Mouse (Mus musculus) kidney, embryonic 15.5 days (tissue): ENCODE data around the gene C2cd3. TPM values are rescaled to one million over a fixed set of nuclear protein-coding genes. Genes with fewer than 3 reads are reported as not detected.

Experiments used
- ATAC-seq: fragments of 200-750 bp; cut with Nextera tagmentation; replicated peaks from 2 replicates; pipeline ENCODE4 v1.8.0; 2017; ENCODE audit warnings: moderate TSS enrichment; ENCODE audit not compliant: low FRiP score
- H3K27ac ChIP-seq: fragments of 300-500 bp; sonication (generic); 2 replicates; pipeline ENCODE4 v1.5.1; 2015; ENCODE audit warnings: mild to moderate bottlenecking, inconsistent platforms
- H3K27me3 ChIP-seq: fragments of 300-500 bp; sonication (generic); 2 replicates; pipeline ENCODE4 v1.6.1; 2015; ENCODE audit warnings: inconsistent platforms
- H3K36me3 ChIP-seq: fragments of 300-500 bp; sonication (generic); 2 replicates; pipeline ENCODE4 v1.6.1; 2015; ENCODE audit warnings: inconsistent platforms
- H3K4me1 ChIP-seq: fragments of 300-500 bp; sonication (generic); 2 replicates; pipeline ENCODE4 v1.6.1; 2015; ENCODE audit warnings: inconsistent platforms
- H3K4me2 ChIP-seq: fragments of 300-500 bp; sonication (generic); 2 replicates; pipeline ENCODE4 v1.6.1; 2015; ENCODE audit warnings: moderate library complexity, mild to moderate bottlenecking, inconsistent platforms
- H3K4me3 ChIP-seq: fragments of 300-500 bp; sonication (generic); replicated peaks from 2 replicates; pipeline ENCODE4 v1.5.1; 2015; ENCODE audit warnings: mild to moderate bottlenecking, inconsistent platforms
- H3K9ac ChIP-seq: fragments of 300-500 bp; sonication (generic); 2 replicates; pipeline ENCODE4 v1.6.1; 2015; ENCODE audit warnings: mild to moderate bottlenecking, inconsistent platforms
- H3K9me3 ChIP-seq: fragments of 300-500 bp; sonication (generic); replicated peaks from 2 replicates; pipeline ENCODE4 v1.6.1; 2016; ENCODE audit warnings: inconsistent platforms
- WGBS: fragments of 180-500 bp; shearing (Covaris S2); methylation state at CpG from one replicate; pipeline ENCODE4 v1.1.7; 2015; ENCODE audit warnings: mixed read lengths; 5-methylcytosine and 5-hydroxymethylcytosine counted together
- polyA plus RNA-seq: library from polyadenylated mRNA; unstranded; fragments of >200 nt; fragmentation: Nextera tagmentation; extraction: Ambion mirVana; gene quantifications from 2 replicates; pipeline ENCODE4 v1.2.1, GENCODE M21; 2015

Gene C2cd3
- polyA plus RNA-seq, 1 experiment from 2014 or later: 27.4 TPM

- Histone ChIP-seq H3K36me3 (peaks cover 45% of the 10 kb centered on the region), H3K9me3 (no peaks in the 10 kb centered on the region), H3K9ac (no peak overlapping the region), H3K27ac (no peak overlapping the region), H3K4me2 (no peak overlapping the region), H3K4me1 (peaks cover 21% of the 10 kb centered on the region), H3K4me3 (no peak overlapping the region), H3K27me3 (no peaks in the 10 kb centered on the region)
- no peak for ATAC-seq
- 71% methylated on average over 9 of the region's 9 CpGs for WGBS
These were observed 91.2 kb downstream of the C2cd3 start for GRCm38 (mm10) chr7:100463194-100463593.

GRCm38 (mm10) chr7:100463757-100464156 is 91.7 kb downstream of the C2cd3 start:
- no peak for ATAC-seq
- 64% methylated on average over 10 of the region's 10 CpGs for WGBS
- Histone ChIP-seq H3K27ac (no peak overlapping the region), H3K9ac (no peak overlapping the region), H3K4me1 (peaks cover 21% of the 10 kb centered on the region), H3K27me3 (no peaks in the 10 kb centered on the region), H3K36me3 (peaks cover 47% of the 10 kb centered on the region), H3K9me3 (no peaks in the 10 kb centered on the region), H3K4me3 (no peak overlapping the region), H3K4me2 (no peak overlapping the region)

GRCm38 (mm10) chr7:100464248-100464647 is 92.2 kb downstream of the C2cd3 start:
- H3K4me1 ChIP-seq: peaks cover 21% of the 10 kb centered on the region
- no peak overlapping the region for H3K4me2 ChIP-seq
- 88% methylated on average over 7 of the region's 7 CpGs for WGBS
- H3K36me3 ChIP-seq: peaks cover 48% of the 10 kb centered on the region
- H3K27ac ChIP-seq: 0 out of 2 replicates have a peak overlapping the region, but pooled peaks have one; percentile 27
- H3K4me3 ChIP-seq: no peak overlapping the region
- no peaks in the 10 kb centered on the region for H3K27me3 ChIP-seq
- no peak for ATAC-seq
- no peak overlapping the region for H3K9ac ChIP-seq
- H3K9me3 ChIP-seq: no peaks in the 10 kb centered on the region

GRCm38 (mm10) chr7:100465248-100465647 is 93.2 kb downstream of the C2cd3 start:
- H3K36me3 ChIP-seq: peaks cover 48% of the 10 kb centered on the region
- ATAC-seq: peak; percentile 70
- H3K27me3 ChIP-seq: no peaks in the 10 kb centered on the region
- H3K4me3 ChIP-seq: no peak overlapping the region
- H3K27ac ChIP-seq: peak overlapping the region; percentile 69
- 0 out of 2 replicates have a peak overlapping the region, but pooled peaks have one; percentile 15 for H3K4me2 ChIP-seq
- WGBS: 72% methylated on average over 4 of the region's 4 CpGs
- H3K9me3 ChIP-seq: no peaks in the 10 kb centered on the region
- no peak overlapping the region for H3K9ac ChIP-seq
- H3K4me1 ChIP-seq: peaks cover 21% of the 10 kb centered on the region

GRCm38 (mm10) chr7:100465656-100466309 is 93.8 kb downstream of the C2cd3 start:
- peak overlapping the region; percentile 69 for H3K27ac ChIP-seq
- WGBS: 34% methylated on average over 5 of the region's 5 CpGs
- ATAC-seq: peak; percentile 70
- peaks cover 47% of the 10 kb centered on the region for H3K36me3 ChIP-seq
- no peaks in the 10 kb centered on the region for H3K27me3 ChIP-seq
- H3K4me1 ChIP-seq: peaks cover 21% of the 10 kb centered on the region
- no peak overlapping the region for H3K4me3 ChIP-seq
- H3K4me2 ChIP-seq: peak overlapping the region; percentile 15; the same call in 1 of the 2 replicates
- H3K9ac ChIP-seq: no peak overlapping the region
- H3K9me3 ChIP-seq: no peaks in the 10 kb centered on the region

GRCm38 (mm10) chr7:100466781-100467510 is 94.9 kb downstream of the C2cd3 start:
- Histone ChIP-seq H3K4me1 (peaks cover 21% of the 10 kb centered on the region), H3K9me3 (no peaks in the 10 kb centered on the region), H3K27me3 (no peaks in the 10 kb centered on the region), H3K4me2 (no peak overlapping the region), H3K9ac (no peak overlapping the region), H3K4me3 (no peak overlapping the region), H3K27ac (0 out of 2 replicates have a peak overlapping the region, but pooled peaks have one; percentile 18), H3K36me3 (peaks cover 46% of the 10 kb centered on the region)
- WGBS: 83% methylated on average over 11 of the region's 11 CpGs
- ATAC-seq: peak; percentile 81

- Histone ChIP-seq H3K9ac (no peak overlapping the region), H3K4me2 (no peak overlapping the region), H3K4me3 (no peak overlapping the region), H3K9me3 (no peaks in the 10 kb centered on the region), H3K36me3 (peaks cover 36% of the 10 kb centered on the region), H3K27me3 (no peaks in the 10 kb centered on the region), H3K4me1 (peaks cover 17% of the 10 kb centered on the region), H3K27ac (no peak overlapping the region)
- WGBS: 89% methylated on average over 6 of the region's 6 CpGs
- no peak for ATAC-seq
These were observed 96.7 kb downstream of the C2cd3 start for GRCm38 (mm10) chr7:100468761-100469160.

GRCm38 (mm10) chr7:100469502-100469901 is 97.5 kb downstream of the C2cd3 start:
- no peak for ATAC-seq
- Histone ChIP-seq H3K27ac (no peak overlapping the region), H3K27me3 (no peaks in the 10 kb centered on the region), H3K9me3 (no peaks in the 10 kb centered on the region), H3K36me3 (peaks cover 35% of the 10 kb centered on the region), H3K9ac (no peak overlapping the region), H3K4me1 (peaks cover 14% of the 10 kb centered on the region), H3K4me2 (no peak overlapping the region), H3K4me3 (no peak overlapping the region)
- WGBS: 92% methylated on average over 1 of the region's 1 CpGs

GRCm38 (mm10) chr7:100470796-100471406 is 98.9 kb downstream of the C2cd3 start:
- Histone ChIP-seq H3K4me3 (no peak overlapping the region), H3K4me2 (no peak overlapping the region), H3K27me3 (no peaks in the 10 kb centered on the region), H3K9ac (no peak overlapping the region), H3K36me3 (peaks cover 28% of the 10 kb centered on the region), H3K4me1 (peaks cover 5% of the 10 kb centered on the region), H3K9me3 (no peaks in the 10 kb centered on the region), H3K27ac (no peak overlapping the region)
- 92% methylated on average over 11 of the region's 11 CpGs for WGBS
- ATAC-seq: no peak

- H3K27me3 ChIP-seq: no peaks in the 10 kb centered on the region
- 0 out of 2 replicates have a peak, but pooled peaks cover 6% of the 10 kb centered on the region for H3K4me1 ChIP-seq
- peaks cover 28% of the 10 kb centered on the region for H3K36me3 ChIP-seq
- no peak overlapping the region for H3K4me2 ChIP-seq
- no peaks in the 10 kb centered on the region for H3K9me3 ChIP-seq
- H3K9ac ChIP-seq: no peak overlapping the region
- H3K4me3 ChIP-seq: no peak overlapping the region
- no peak overlapping the region for H3K27ac ChIP-seq
- no peak for ATAC-seq
- 81% methylated on average over 1 of the region's 1 CpGs for WGBS
These were observed 99.4 kb downstream of the C2cd3 start for GRCm38 (mm10) chr7:100471407-100471797.

- no peak within 1 kb of the TSS for H3K4me2 ChIP-seq
- H3K4me3 ChIP-seq: no peak within 1 kb of the TSS
- WGBS: 58% methylated on average over 6 of the region's 6 CpGs
- no peaks in the 10 kb centered on the region for H3K27me3 ChIP-seq
- H3K9ac ChIP-seq: no peak within 1 kb of the TSS
- no peak for ATAC-seq
- H3K36me3 ChIP-seq: peaks cover 27% of the 10 kb centered on the region
- H3K9me3 ChIP-seq: no peaks in the 10 kb centered on the region
- no peak within 1 kb of the TSS for H3K27ac ChIP-seq
- H3K4me1 ChIP-seq: 0 out of 2 replicates have a peak, but pooled peaks cover 6% of the 10 kb centered on the region
These were observed 100.7 kb downstream of the C2cd3 start, which contains the start of gene Ucp3 for GRCm38 (mm10) chr7:100472777-100473176. Ucp3 (plus strand) TSS chr7:100472990.
